Mouse (Mus musculus): ENCODE measurements around the gene Gm16253. TPM values are rescaled to one million over a fixed set of nuclear protein-coding genes. Genes with fewer than 3 reads are reported as not detected.
"Not testable (repeated sequence)": the region's sequence is repeated elsewhere in the genome, so short reads cannot be mapped to it uniquely, and the experiment has no call there.

Gm16253 gene
- polyA plus RNA-seq, 1 experiment from 2014 or later: 1.9 TPM

- Histone ChIP-seq H3K9me3 (no peaks in the 10 kb centered on the region), H3K4me1 (peaks cover 80% of the 10 kb centered on the region), H3K27me3 (replicated peaks; ENCODE audit: low read depth, poor library complexity, severe bottlenecking) (peaks cover 54% of the 10 kb centered on the region), H3K27ac (replicated peaks) (peak overlapping the region; percentile 81), H3K4me3 (peak overlapping the region; percentile 59), H3K36me3 (replicated peaks) (peaks cover 1% of the 10 kb centered on the region)
- DNase-seq (ENCODE audit: low spot score): peak; percentile 87
- WGBS: 1% methylated on average over 54 of the region's 54 CpGs
These were observed 21.6 kb downstream of the Gm16253 start for GRCm38 (mm10) chr3:96598156-96599068.

- DNase-seq (ENCODE audit: low spot score): no peak
- peaks cover 54% of the 10 kb centered on the region for H3K27me3 ChIP-seq (replicated peaks; ENCODE audit: low read depth, poor library complexity, severe bottlenecking)
- H3K4me3 ChIP-seq: peak overlapping the region; percentile 59
- peak overlapping the region; percentile 81; the same call in 1 of the 2 replicates for H3K27ac ChIP-seq (replicated peaks)
- peaks cover 7% of the 10 kb centered on the region for H3K36me3 ChIP-seq (replicated peaks)
- peaks cover 82% of the 10 kb centered on the region for H3K4me1 ChIP-seq
- WGBS: 36% methylated on average over 8 of the region's 8 CpGs
- no peaks in the 10 kb centered on the region for H3K9me3 ChIP-seq
These were observed 22.2 kb downstream of the Gm16253 start for GRCm38 (mm10) chr3:96599069-96599393.

GRCm38 (mm10) chr3:96599411-96599810 lies 22.6 kb downstream of the Gm16253 start:
- WGBS: 63% methylated on average over 3 of the region's 3 CpGs
- Histone ChIP-seq H3K27me3 (replicated peaks; ENCODE audit: low read depth, poor library complexity, severe bottlenecking) (peaks cover 54% of the 10 kb centered on the region), H3K4me1 (peaks cover 79% of the 10 kb centered on the region), H3K27ac (replicated peaks) (peak overlapping the region; percentile 81; the same call in 1 of the 2 replicates), H3K36me3 (replicated peaks) (peaks cover 11% of the 10 kb centered on the region), H3K4me3 (peak overlapping the region; percentile 59; the same call in 1 of the 2 replicates), H3K9me3 (no peaks in the 10 kb centered on the region)
- DNase-seq (ENCODE audit: low spot score): no peak

DNA sequence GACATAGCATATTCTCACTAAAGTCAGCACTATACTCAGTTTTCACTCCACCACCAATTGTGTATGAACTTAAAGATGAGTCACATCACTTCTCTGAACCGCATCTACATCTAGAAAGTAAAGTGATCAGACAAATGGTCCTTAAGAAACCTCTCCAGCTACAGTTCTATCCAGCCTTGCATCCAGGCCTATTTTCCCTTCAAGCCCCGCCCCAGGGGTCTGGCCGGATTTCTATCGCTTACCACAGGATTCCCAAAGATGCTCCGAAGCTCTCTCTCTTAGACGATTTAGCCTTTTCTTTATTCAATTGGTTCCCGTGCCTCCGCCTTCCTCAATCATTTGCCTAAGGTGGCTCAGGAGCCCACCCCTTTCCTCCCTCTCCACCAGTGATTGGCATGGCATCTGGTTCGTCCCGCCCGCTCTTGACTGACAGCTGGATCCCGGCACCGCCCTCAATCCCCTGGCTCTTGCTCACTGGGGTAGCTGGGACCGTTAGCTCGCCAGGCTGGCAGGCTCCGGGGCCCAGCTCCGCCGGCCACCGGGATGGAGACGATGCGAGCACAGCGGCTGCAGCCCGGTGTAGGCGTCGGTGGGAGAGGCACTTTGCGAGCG lies 24.0 kb downstream of the Gm16253 start, which contains the start of gene Lix1l:
Lix1l (plus strand) TSS at position 511 of the 612 bp plus-strand sequence.
- peak; percentile 96 for DNase-seq (ENCODE audit: low spot score)
- Histone ChIP-seq H3K27ac (replicated peaks) (peak within 1 kb of the TSS; percentile 96), H3K4me3 (peak within 1 kb of the TSS; percentile 95), H3K4me1 (peaks cover 76% of the 10 kb centered on the region), H3K9me3 (no peaks in the 10 kb centered on the region), H3K27me3 (replicated peaks; ENCODE audit: low read depth, poor library complexity, severe bottlenecking) (peaks cover 41% of the 10 kb centered on the region), H3K36me3 (replicated peaks) (peaks cover 21% of the 10 kb centered on the region)
- under 1% methylated on average over 27 of the region's 27 CpGs for WGBS

GRCm38 (mm10) chr3:96601251-96601787 lies 24.5 kb downstream of the Gm16253 start:
- peaks cover 36% of the 10 kb centered on the region for H3K27me3 ChIP-seq (replicated peaks; ENCODE audit: low read depth, poor library complexity, severe bottlenecking)
- peaks cover 70% of the 10 kb centered on the region for H3K4me1 ChIP-seq
- H3K36me3 ChIP-seq (replicated peaks): peaks cover 24% of the 10 kb centered on the region
- no peaks in the 10 kb centered on the region for H3K9me3 ChIP-seq
- under 1% methylated on average over 40 of the region's 40 CpGs for WGBS
- DNase-seq (ENCODE audit: low spot score): peak; percentile 77
- peak overlapping the region; percentile 95 for H3K4me3 ChIP-seq
- peak overlapping the region; percentile 96 for H3K27ac ChIP-seq (replicated peaks)

GRCm38 (mm10) chr3:96601941-96602703 lies 25.3 kb downstream of the Gm16253 start:
- WGBS: 36% methylated on average over 10 of the region's 10 CpGs
- Histone ChIP-seq H3K4me1 (peaks cover 62% of the 10 kb centered on the region), H3K27me3 (replicated peaks; ENCODE audit: low read depth, poor library complexity, severe bottlenecking) (peaks cover 28% of the 10 kb centered on the region), H3K4me3 (peak overlapping the region; percentile 95), H3K9me3 (no peaks in the 10 kb centered on the region), H3K36me3 (replicated peaks) (peaks cover 25% of the 10 kb centered on the region), H3K27ac (replicated peaks) (peak overlapping the region; percentile 96)
- no peak for DNase-seq (ENCODE audit: low spot score)

GRCm38 (mm10) chr3:96602704-96603084 lies 25.9 kb downstream of the Gm16253 start:
- 55% methylated on average over 5 of the region's 5 CpGs for WGBS
- H3K36me3 ChIP-seq (replicated peaks): peaks cover 30% of the 10 kb centered on the region
- H3K27ac ChIP-seq (replicated peaks): peak overlapping the region; percentile 96
- DNase-seq (ENCODE audit: low spot score): no peak
- no peaks in the 10 kb centered on the region for H3K9me3 ChIP-seq
- H3K4me1 ChIP-seq: peaks cover 57% of the 10 kb centered on the region
- H3K27me3 ChIP-seq (replicated peaks; ENCODE audit: low read depth, poor library complexity, severe bottlenecking): peaks cover 23% of the 10 kb centered on the region
- peak overlapping the region; percentile 95 for H3K4me3 ChIP-seq

DNA sequence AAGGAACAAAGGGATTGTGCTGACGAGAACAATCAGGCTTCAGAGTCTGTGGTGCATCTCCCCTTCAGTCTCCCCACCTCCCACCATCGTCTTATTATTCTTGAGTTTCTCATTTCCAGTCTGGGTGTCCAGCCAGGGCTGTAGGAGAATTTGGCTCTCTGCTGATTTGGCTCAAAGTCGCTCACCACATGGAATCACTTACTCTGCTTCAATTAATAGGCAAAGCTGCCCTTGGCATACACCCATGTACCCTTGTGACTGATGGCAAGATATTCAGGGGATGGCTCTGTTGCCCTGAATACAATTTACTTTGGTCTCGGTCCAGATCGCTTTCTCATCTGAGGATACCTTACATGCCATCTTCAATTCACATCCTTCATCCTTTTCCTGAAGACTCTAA lies 26.5 kb downstream of the Gm16253 start:
- no peaks in the 10 kb centered on the region for H3K9me3 ChIP-seq
- no peak for DNase-seq (ENCODE audit: low spot score)
- H3K27me3 ChIP-seq (replicated peaks; ENCODE audit: low read depth, poor library complexity, severe bottlenecking): peaks cover 18% of the 10 kb centered on the region
- 63% methylated on average over 5 of the region's 5 CpGs for WGBS
- 0 out of 2 replicates have a peak overlapping the region, but pooled peaks have one; percentile 96 for H3K27ac ChIP-seq (replicated peaks)
- H3K36me3 ChIP-seq (replicated peaks): peaks cover 36% of the 10 kb centered on the region
- peak overlapping the region; percentile 95 for H3K4me3 ChIP-seq
- peaks cover 51% of the 10 kb centered on the region for H3K4me1 ChIP-seq

- H3K4me1 ChIP-seq: peaks cover 30% of the 10 kb centered on the region
- H3K9me3 ChIP-seq; H3K4me3 ChIP-seq; H3K27me3 ChIP-seq (replicated peaks; ENCODE audit: low read depth, poor library complexity, severe bottlenecking); H3K27ac ChIP-seq (replicated peaks); DNase-seq (ENCODE audit: low spot score): not testable (repeated sequence)
- peaks cover 46% of the 10 kb centered on the region for H3K36me3 ChIP-seq (replicated peaks)
- 91% methylated on average over 4 of the region's 4 CpGs for WGBS
These were observed 29.2 kb downstream of the Gm16253 start for GRCm38 (mm10) chr3:96606007-96606406.

- no peaks in the 10 kb centered on the region for H3K9me3 ChIP-seq
- DNase-seq (ENCODE audit: low spot score): no peak
- no peaks in the 10 kb centered on the region for H3K27me3 ChIP-seq (replicated peaks; ENCODE audit: low read depth, poor library complexity, severe bottlenecking)
- no peak overlapping the region for H3K4me3 ChIP-seq
- H3K27ac ChIP-seq (replicated peaks): no peak overlapping the region
- peaks cover 50% of the 10 kb centered on the region for H3K36me3 ChIP-seq (replicated peaks)
- WGBS: 81% methylated on average over 4 of the region's 4 CpGs
- peaks cover 24% of the 10 kb centered on the region for H3K4me1 ChIP-seq
These were observed 29.8 kb downstream of the Gm16253 start for GRCm38 (mm10) chr3:96606618-96607017.

DNA sequence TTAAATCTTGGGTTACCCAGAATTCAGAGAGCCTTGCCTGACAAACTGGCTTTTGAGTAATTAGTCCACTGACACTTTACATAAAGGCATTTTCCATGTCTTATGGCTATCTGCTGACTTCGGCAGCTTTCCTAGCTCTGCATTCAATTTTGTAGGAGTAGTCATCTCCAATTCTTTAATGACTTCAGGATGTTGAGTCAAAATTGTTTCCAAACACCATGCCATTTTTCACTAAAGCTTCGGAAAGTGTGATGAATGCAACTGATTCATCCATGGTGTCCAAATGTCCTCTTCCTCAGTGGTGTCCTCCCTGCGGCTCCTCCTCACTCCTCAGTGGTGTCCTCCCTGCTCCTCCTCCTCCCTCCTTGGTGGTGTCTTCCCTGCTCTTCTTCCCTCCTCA lies 41.2 kb downstream of the Gm16253 start:
- no peak for DNase-seq (ENCODE audit: low spot score)
- Histone ChIP-seq H3K4me3 (no peak overlapping the region), H3K4me1 (no peaks in the 10 kb centered on the region), H3K27me3 (replicated peaks; ENCODE audit: low read depth, poor library complexity, severe bottlenecking) (no peaks in the 10 kb centered on the region), H3K27ac (replicated peaks) (no peak overlapping the region), H3K36me3 (replicated peaks) (peaks cover 90% of the 10 kb centered on the region), H3K9me3 (no peaks in the 10 kb centered on the region)
- WGBS: 80% methylated on average over 3 of the region's 3 CpGs

GRCm38 (mm10) chr3:96623201-96623600 lies 46.4 kb downstream of the Gm16253 start:
- DNase-seq (ENCODE audit: low spot score): no peak
- H3K27ac ChIP-seq (replicated peaks): no peak overlapping the region
- 91% methylated on average over 4 of the region's 4 CpGs for WGBS
- H3K4me3 ChIP-seq: no peak overlapping the region
- no peaks in the 10 kb centered on the region for H3K27me3 ChIP-seq (replicated peaks; ENCODE audit: low read depth, poor library complexity, severe bottlenecking)
- H3K36me3 ChIP-seq (replicated peaks): peaks cover 86% of the 10 kb centered on the region
- no peaks in the 10 kb centered on the region for H3K4me1 ChIP-seq
- H3K9me3 ChIP-seq: no peaks in the 10 kb centered on the region

Measured in embryonic facial prominence, embryonic 10.5 days (tissue).